Mouse (Mus musculus): ENCODE measurements around the gene Gm8251. TPM values are rescaled to one million over a fixed set of nuclear protein-coding genes. Genes with fewer than 3 reads are reported as not detected.

The Gm8251 gene
- polyA plus RNA-seq (2012; rRNA removed) = 0.10 and 0.15 TPM in 2 replicates

DNA sequence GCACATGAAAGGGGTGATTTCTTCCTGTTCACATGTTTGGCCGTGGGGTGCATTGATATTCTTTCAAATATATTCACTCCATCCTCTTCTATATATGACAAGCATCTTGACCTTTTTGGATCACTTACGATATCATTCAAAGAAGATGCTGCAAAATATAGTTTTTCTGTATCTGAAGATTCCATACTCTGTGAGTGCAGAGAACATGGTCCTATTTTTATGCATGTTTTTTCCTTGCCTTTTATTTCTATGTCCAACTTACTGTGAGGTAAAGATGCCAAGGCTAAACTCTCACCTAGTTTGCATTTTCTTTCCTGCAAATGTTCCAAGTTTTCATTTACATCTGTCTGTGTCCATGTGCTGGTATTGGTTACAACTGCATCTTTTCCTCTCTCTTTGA, at the start of gene Gm8251:
Gene Gm8251, minus strand, starts transcription at position 101 of the 400 bp plus-strand sequence.

DNA sequence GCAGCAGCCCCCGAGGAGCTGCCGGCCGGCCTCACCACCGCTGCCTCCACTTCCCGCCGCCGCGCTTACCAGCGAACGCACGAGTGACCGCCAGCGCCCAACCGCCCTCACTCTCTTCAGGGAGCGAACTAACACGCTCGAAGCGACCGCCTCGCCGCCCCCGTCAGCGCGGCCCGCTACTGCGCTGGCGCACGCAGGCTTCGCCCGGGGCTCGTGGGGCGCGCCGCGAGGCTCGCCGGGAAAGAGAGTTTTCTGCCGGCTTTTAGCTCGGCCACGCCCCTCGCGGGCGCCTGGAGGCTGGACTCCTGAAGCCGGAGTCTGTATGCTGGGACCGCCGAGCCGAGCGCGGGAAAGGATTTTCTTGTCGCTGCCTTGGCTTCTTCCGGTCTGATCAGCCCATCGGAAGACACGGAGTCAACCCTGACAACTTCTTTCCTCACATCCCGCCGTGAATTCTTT, 40.6 kb upstream of the Gm8251 start, which contains the start of gene Tex30:
Gene Tex30, minus strand, starts transcription at position 183 of the 459 bp plus-strand sequence.

GRCm38 (mm10) chr1:44019934-44020333, 41.8 kb downstream of the Gm8251 start, which contains the start of gene Mettl21c:
TSS of gene Mettl21c (minus strand) at chr1:44020034.

Other genes with a start within 250 kb of the Gm8251 start
- 8.0 and 8.4 TPM in 2 replicates for gene Uxs1, start 234.1 kb downstream of the Gm8251 start, polyA plus RNA-seq (2012; rRNA removed)
- 10.2 and 10.6 TPM in 2 replicates for gene Tpp2, start 128.3 kb downstream of the Gm8251 start, polyA plus RNA-seq (2012; rRNA removed)
- 0.01 and 0.05 TPM in 2 replicates for gene Mettl21c, start 41.9 kb downstream of the Gm8251 start, polyA plus RNA-seq (2012; rRNA removed)
- gene Tex30, start 40.5 kb upstream of the Gm8251 start, polyA plus RNA-seq (2012; rRNA removed) = 14.9 and 17.2 TPM in 2 replicates
- 11.8 and 13.7 TPM in 2 replicates for gene Kdelc1, start 56.9 kb upstream of the Gm8251 start, polyA plus RNA-seq (2012; rRNA removed)
- 2.6 and 2.8 TPM in 2 replicates for gene Bivm, start 57.0 kb upstream of the Gm8251 start, polyA plus RNA-seq (2012; rRNA removed)
- gene Ercc5, start 85.8 kb upstream of the Gm8251 start, polyA plus RNA-seq (2012; rRNA removed) = 3.8 TPM in 2 replicates
- gene Mettl21e, start 157.0 kb upstream of the Gm8251 start, polyA plus RNA-seq (2012; rRNA removed) = 0.01 TPM in 2 replicates